Mouse (Mus musculus): ENCODE data around the gene Col5a3. TPM values are rescaled to one million over a fixed set of nuclear protein-coding genes. Genes with fewer than 3 reads are reported as not detected.

Gene Col5a3
- polyA plus RNA-seq, 2 experiments, result 0.03 to 0.08 TPM

DNA sequence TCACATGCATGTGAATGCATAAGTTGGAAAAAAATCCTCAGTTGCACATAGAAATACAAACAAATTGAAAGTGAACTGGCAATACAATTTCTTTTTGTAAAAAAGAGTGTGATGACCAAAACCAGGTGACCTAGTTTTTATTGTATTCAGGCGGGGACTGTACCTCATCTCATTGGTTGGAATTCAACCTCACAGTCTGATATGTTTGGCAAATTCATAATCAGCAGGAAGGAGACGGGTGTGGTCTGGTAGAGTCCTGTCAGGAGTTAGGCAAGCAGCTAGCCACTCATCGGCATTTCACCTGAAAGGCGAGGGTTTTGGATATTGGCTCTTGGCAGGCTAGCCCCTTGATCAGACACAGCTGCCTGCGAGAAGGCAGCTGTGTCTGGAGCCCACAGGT is 65.7 kb downstream of the Col5a3 start:
- H3K9me3 ChIP-seq (ENCODE audit: control insufficient read depth, low read length), result no peaks in the 10 kb centered on the region
- peaks cover 9 to 16% of the 10 kb centered on the region in 2 experiments for H3K4me1 ChIP-seq (replicated peaks; ENCODE audit: control insufficient read depth in 2 of 2, insufficient read depth in 2 of 2, low read length in 1 of 2)
- ATAC-seq (ENCODE audit: insufficient read depth) (no peak), DNase-seq (ENCODE audit: low read depth in 3 of 3, low spot score in 3 of 3) (no peak)
- 0 out of 2 replicates have a peak overlapping the region, but pooled peaks have one; percentile 8 for H3K4me2 ChIP-seq (ENCODE audit: low read depth)
- no peak overlapping the region for H3K9ac ChIP-seq (replicated peaks)
- H3K4me3 ChIP-seq (ENCODE audit: insufficient read depth in 1 of 2, low read depth in 2 of 2, low read length in 2 of 2), result no peak overlapping the region
- no peaks in the 10 kb centered on the region for H3K36me3 ChIP-seq (replicated peaks; ENCODE audit: control insufficient read depth, insufficient read depth, low read depth)
- WGBS (ENCODE audit: insufficient replicate concordance), result 20% methylated on average over 5 of the region's 5 CpGs
- H3K27me3 ChIP-seq (ENCODE audit: control insufficient read depth, insufficient read depth, low read length), result peaks cover 35% of the 10 kb centered on the region
- H3K27ac ChIP-seq, result no peak overlapping the region
- no peak for TF ChIP-seq CTCF (IDR thresholded peaks at IDR 0.05; ENCODE audit: low read depth)
- no peak for TF ChIP-seq EP300 (IDR thresholded peaks at IDR 0.05; ENCODE audit: low read depth)

GRCm38 (mm10) chr9:20748540-20748939 is 66.3 kb downstream of the Col5a3 start:
- Histone ChIP-seq H3K9me3 (ENCODE audit: control insufficient read depth, low read length) (no peaks in the 10 kb centered on the region), H3K4me3 (ENCODE audit: insufficient read depth in 1 of 2, low read depth in 2 of 2, low read length in 2 of 2) (no peak overlapping the region), H3K27ac (no peak overlapping the region), H3K27me3 (ENCODE audit: control insufficient read depth, insufficient read depth, low read length) (peaks cover 40% of the 10 kb centered on the region), H3K36me3 (replicated peaks; ENCODE audit: control insufficient read depth, insufficient read depth, low read depth) (no peaks in the 10 kb centered on the region), H3K4me1 (replicated peaks; ENCODE audit: control insufficient read depth in 2 of 2, insufficient read depth in 2 of 2, low read length in 1 of 2) (peaks cover 9 to 16% of the 10 kb centered on the region in 2 experiments), H3K4me2 (ENCODE audit: low read depth) (no peak overlapping the region), H3K9ac (replicated peaks) (no peak overlapping the region)
- DNase-seq (ENCODE audit: low read depth in 3 of 3, low spot score in 3 of 3), result no peak
- WGBS (ENCODE audit: insufficient replicate concordance), result 34% methylated on average over 3 of the region's 3 CpGs
- TF ChIP-seq EP300 (IDR thresholded peaks at IDR 0.05; ENCODE audit: low read depth) (no peak), CTCF (IDR thresholded peaks at IDR 0.05; ENCODE audit: low read depth) (no peak)
- ATAC-seq (ENCODE audit: insufficient read depth), result peak; percentile 31; the same call in 1 of the 2 replicates

DNA sequence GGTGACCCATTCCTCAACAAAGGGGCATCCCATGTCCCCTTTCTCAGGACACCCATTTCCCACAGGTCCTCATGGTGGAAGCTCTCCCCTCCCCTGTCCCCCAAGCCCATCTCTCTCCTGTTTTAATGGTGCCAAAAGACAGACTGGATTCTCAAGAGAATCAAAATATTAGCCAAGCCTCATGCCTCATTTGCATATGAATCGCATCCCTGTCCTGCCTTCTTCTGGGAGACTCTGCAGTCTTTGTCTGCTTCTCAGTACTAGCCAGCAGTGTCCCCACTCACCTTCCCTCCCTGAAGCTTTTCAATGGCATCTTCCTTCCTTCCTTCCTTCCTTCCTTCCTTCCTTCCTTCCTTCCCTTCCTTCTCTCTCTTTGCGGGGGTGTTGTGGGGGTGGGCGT is 67.2 kb downstream of the Col5a3 start:
- Histone ChIP-seq H3K9me3 (ENCODE audit: control insufficient read depth, low read length) (no peaks in the 10 kb centered on the region), H3K27me3 (ENCODE audit: control insufficient read depth, insufficient read depth, low read length) (peaks cover 40% of the 10 kb centered on the region), H3K4me1 (replicated peaks; ENCODE audit: control insufficient read depth in 2 of 2, insufficient read depth in 2 of 2, low read length in 1 of 2) (peaks cover 9 to 16% of the 10 kb centered on the region in 2 experiments), H3K9ac (replicated peaks) (no peak overlapping the region), H3K36me3 (replicated peaks; ENCODE audit: control insufficient read depth, insufficient read depth, low read depth) (no peaks in the 10 kb centered on the region), H3K4me2 (ENCODE audit: low read depth) (no peak overlapping the region), H3K27ac (no peak overlapping the region), H3K4me3 (ENCODE audit: insufficient read depth in 1 of 2, low read depth in 2 of 2, low read length in 2 of 2) (no peak overlapping the region)
- no peak for TF ChIP-seq EP300 (IDR thresholded peaks at IDR 0.05; ENCODE audit: low read depth)
- TF ChIP-seq CTCF (IDR thresholded peaks at IDR 0.05; ENCODE audit: low read depth), result no peak
- ATAC-seq (ENCODE audit: insufficient read depth), result no peak
- 4% methylated on average over 3 of the region's 3 CpGs for WGBS (ENCODE audit: insufficient replicate concordance)
- DNase-seq (ENCODE audit: low read depth in 3 of 3, low spot score in 3 of 3), result no peak

DNA sequence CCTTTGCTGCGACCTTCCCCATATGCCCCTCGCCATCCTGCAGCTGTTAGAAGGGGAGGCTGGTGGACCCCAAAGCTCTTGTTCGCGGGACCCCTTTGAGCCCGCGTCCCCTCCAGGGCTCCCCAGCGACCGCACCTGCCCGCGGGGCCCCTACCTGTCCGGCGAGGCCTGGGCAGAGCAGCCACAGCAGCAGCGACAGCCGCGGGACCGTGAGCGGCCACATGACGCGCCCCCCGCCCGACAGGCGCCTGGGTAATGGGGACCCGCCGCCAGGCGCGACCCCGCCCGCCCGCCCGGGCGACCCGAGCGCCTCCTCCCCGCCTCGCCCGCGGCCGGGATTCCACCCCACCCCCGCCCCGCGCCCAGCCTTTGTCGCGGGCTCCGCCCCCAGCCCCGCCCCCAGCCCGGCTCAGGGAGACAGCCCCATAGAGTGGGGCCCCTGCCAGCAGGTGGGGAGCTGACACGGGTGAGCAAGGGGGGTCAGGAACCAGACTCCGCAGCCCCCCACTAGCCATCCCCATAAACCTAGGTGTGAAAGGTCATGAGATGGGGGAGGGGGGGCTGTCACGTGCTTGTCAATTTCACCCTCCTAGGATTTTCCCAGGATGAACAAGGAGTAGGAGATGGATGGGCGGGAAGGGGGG is 68.7 kb downstream of the Col5a3 start, which contains the start of gene Olfm2:
Gene Olfm2, minus strand, starts transcription at position 333 of the 644 bp plus-strand sequence.
- ATAC-seq (ENCODE audit: insufficient read depth), result no peak
- DNase-seq (ENCODE audit: low read depth in 3 of 3, low spot score in 3 of 3), result no peak

GRCm38 (mm10) chr9:20745129-20745966 is 69.5 kb downstream of the Col5a3 start:
- peaks cover 42% of the 10 kb centered on the region for H3K27me3 ChIP-seq (ENCODE audit: control insufficient read depth, insufficient read depth, low read length)

More for the DNA sequence above, 68.7 kb downstream of the Col5a3 start, which contains the start of gene Olfm2:
- Histone ChIP-seq H3K27ac (no peak within 1 kb of the TSS), H3K27me3 (ENCODE audit: control insufficient read depth, insufficient read depth, low read length) (peaks cover 42% of the 10 kb centered on the region), H3K4me3 (ENCODE audit: insufficient read depth in 1 of 2, low read depth in 2 of 2, low read length in 2 of 2) (peak within 1 kb of the TSS in 1 of 2 experiments; percentile 32; a peak in 2 of 4 replicates), H3K36me3 (replicated peaks; ENCODE audit: control insufficient read depth, insufficient read depth, low read depth) (no peaks in the 10 kb centered on the region), H3K9me3 (ENCODE audit: control insufficient read depth, low read length) (no peaks in the 10 kb centered on the region), H3K4me1 (replicated peaks; ENCODE audit: control insufficient read depth in 2 of 2, insufficient read depth in 2 of 2, low read length in 1 of 2) (peaks cover 9 to 16% of the 10 kb centered on the region in 2 experiments), H3K9ac (replicated peaks) (no peak within 1 kb of the TSS), H3K4me2 (ENCODE audit: low read depth) (peak within 1 kb of the TSS; percentile 49)
- WGBS (ENCODE audit: insufficient replicate concordance), result 2% methylated on average over 28 of the region's 50 CpGs
- TF ChIP-seq EP300 (IDR thresholded peaks at IDR 0.05; ENCODE audit: low read depth), result no peak
- no peak for TF ChIP-seq CTCF (IDR thresholded peaks at IDR 0.05; ENCODE audit: low read depth)

More at GRCm38 (mm10) chr9:20745129-20745966, 69.5 kb downstream of the Col5a3 start:
- 10% methylated on average over 17 of the region's 17 CpGs for WGBS (ENCODE audit: insufficient replicate concordance)
- Histone ChIP-seq H3K9ac (replicated peaks) (no peak overlapping the region), H3K27ac (no peak overlapping the region), H3K9me3 (ENCODE audit: control insufficient read depth, low read length) (no peaks in the 10 kb centered on the region), H3K4me3 (ENCODE audit: insufficient read depth in 1 of 2, low read depth in 2 of 2, low read length in 2 of 2) (no peak overlapping the region), H3K36me3 (replicated peaks; ENCODE audit: control insufficient read depth, insufficient read depth, low read depth) (no peaks in the 10 kb centered on the region), H3K4me1 (replicated peaks; ENCODE audit: control insufficient read depth in 2 of 2, insufficient read depth in 2 of 2, low read length in 1 of 2) (peaks cover 9 to 18% of the 10 kb centered on the region in 2 experiments), H3K4me2 (ENCODE audit: low read depth) (peak overlapping the region; percentile 49)
- DNase-seq (ENCODE audit: low read depth in 3 of 3, low spot score in 3 of 3), result no peak
- TF ChIP-seq EP300 (IDR thresholded peaks at IDR 0.05; ENCODE audit: low read depth) (no peak), CTCF (IDR thresholded peaks at IDR 0.05; ENCODE audit: low read depth) (no peak)
- no peak for ATAC-seq (ENCODE audit: insufficient read depth)

Measured in liver, embryonic 14.5 days (tissue).